Mouse (Mus musculus) liver, embryonic 14.5 days (tissue): ENCODE measurements around the gene Mllt3. TPM values are rescaled to one million over a fixed set of nuclear protein-coding genes. Genes with fewer than 3 reads are reported as not detected.

Source experiments
- ATAC-seq: fragments of 200-750 bp; cut with Nextera tagmentation; 2 replicates; pipeline ENCODE4 v1.8.0; 2017; ENCODE audit warnings: moderate number of reproducible peaks, mild to moderate bottlenecking, moderate library complexity; ENCODE audit not compliant: insufficient read depth
- DNase-seq, 3 experiments: peaks; one replicate each; pipeline ENCODE4 v3.0.0-alpha.2; 2012 to 2013; ENCODE audit warnings: low read depth in 3 of 3, low spot score in 3 of 3
- H3K27ac ChIP-seq: fragments of 300-500 bp; sonication (generic); 2 replicates; pipeline ENCODE4 v1.5.1; 2014; ENCODE audit warnings: moderate library complexity, mild to moderate bottlenecking, control low read depth, inconsistent platforms
- H3K27me3 ChIP-seq: fragments of 300-500 bp; sonication (generic); 2 replicates; pipeline ENCODE4 v1.6.1; 2014; ENCODE audit warnings: mild to moderate bottlenecking, low read length, moderate library complexity; ENCODE audit not compliant: control insufficient read depth, insufficient read depth
- H3K36me3 ChIP-seq: fragments of 300-500 bp; sonication (generic); replicated peaks from 2 replicates; pipeline ENCODE4 v1.6.1; 2014; ENCODE audit warnings: low read depth; ENCODE audit not compliant: control insufficient read depth, insufficient read depth
- H3K4me1 ChIP-seq, 2 experiments: fragments of 200-500 bp in 1 of 2; fragments of 300-500 bp in 1 of 2; sonication (generic) in 1 of 2; replicated peaks; 2 replicates each; pipeline ENCODE4 v1.6.1; 2012 to 2014; ENCODE audit warnings: antibody characterized with exemption in 1 of 2, inconsistent platforms in 1 of 2, low read length in 1 of 2; ENCODE audit not compliant: control insufficient read depth in 2 of 2, insufficient read depth in 2 of 2
- H3K4me2 ChIP-seq: fragments of 300-500 bp; sonication (generic); 2 replicates; pipeline ENCODE4 v1.6.1; 2014; ENCODE audit warnings: low read depth, mild to moderate bottlenecking, control low read depth, moderate library complexity
- H3K4me3 ChIP-seq, 2 experiments: fragments of 200-500 bp in 1 of 2; fragments of 300-500 bp in 1 of 2; sonication (generic) in 1 of 2; 2 replicates each; pipeline ENCODE4 v1.5.1; 2012 to 2014; ENCODE audit warnings: low read depth in 2 of 2, low read length in 2 of 2, mild to moderate bottlenecking in 2 of 2, control low read depth in 1 of 2, inconsistent platforms in 1 of 2, moderate library complexity in 1 of 2; ENCODE audit not compliant: insufficient read depth in 1 of 2
- H3K9ac ChIP-seq: fragments of 300-500 bp; sonication (generic); replicated peaks from 2 replicates; pipeline ENCODE4 v1.6.1; 2014; ENCODE audit warnings: mild to moderate bottlenecking, control low read depth, moderate library complexity
- H3K9me3 ChIP-seq: fragments of 300-500 bp; sonication (generic); 2 replicates; pipeline ENCODE4 v1.6.1; 2016; ENCODE audit warnings: low read length, mixed read lengths; ENCODE audit not compliant: control insufficient read depth
- CTCF ChIP-seq: IDR thresholded peaks from 2 replicates; pipeline ENCODE4 v1.5.1; 2016; ENCODE audit warnings: antibody characterized with exemption, low read depth, control low read depth
- EP300 ChIP-seq: IDR thresholded peaks from 2 replicates; pipeline ENCODE4 v1.6.1; 2016; ENCODE audit warnings: antibody characterized with exemption, low read depth
- WGBS: fragments of 180-500 bp; shearing (Covaris S2); extraction: QIAGEN DNeasy Blood & Tissue Kit; methylation state at CpG from one replicate; pipeline ENCODE4 v1.1.7; 2014; ENCODE audit not compliant: insufficient replicate concordance; 5-methylcytosine and 5-hydroxymethylcytosine counted together
- polyA plus RNA-seq, 2 experiments: library from polyadenylated mRNA; depleted of rRNA in 1 of 2; stranded (reverse) in 1 of 2; unstranded in 1 of 2; fragments of >200 nt; fragmentation: Nextera tagmentation in 1 of 2; extraction: Ambion mirVana in 1 of 2; gene quantifications; 2 replicates each; pipeline versions ENCODE4 v1.2.1 to v1.2.3; 2012 to 2014

Mllt3 gene
- polyA plus RNA-seq, 2 experiments: 52.8 to 87.7 TPM

- H3K9me3 ChIP-seq: no peaks in the 10 kb centered on the region
- H3K4me1 ChIP-seq: peaks cover 15% of the 10 kb centered on the region in 2 experiments
- no peak for DNase-seq
- H3K4me3 ChIP-seq: no peak overlapping the region
- no peaks in the 10 kb centered on the region for H3K36me3 ChIP-seq
- H3K4me2 ChIP-seq: no peak overlapping the region
- peak; percentile 47; the same call in 1 of the 2 replicates for ATAC-seq
- TF ChIP-seq CTCF (no peak), EP300 (no peak)
- 42% methylated on average over 5 of the region's 5 CpGs for WGBS
- H3K9ac ChIP-seq: no peak overlapping the region
- no peaks in the 10 kb centered on the region for H3K27me3 ChIP-seq
- no peak overlapping the region for H3K27ac ChIP-seq
These were observed 196.9 kb downstream of the Mllt3 start for GRCm38 (mm10) chr4:87836257-87836656.

DNA sequence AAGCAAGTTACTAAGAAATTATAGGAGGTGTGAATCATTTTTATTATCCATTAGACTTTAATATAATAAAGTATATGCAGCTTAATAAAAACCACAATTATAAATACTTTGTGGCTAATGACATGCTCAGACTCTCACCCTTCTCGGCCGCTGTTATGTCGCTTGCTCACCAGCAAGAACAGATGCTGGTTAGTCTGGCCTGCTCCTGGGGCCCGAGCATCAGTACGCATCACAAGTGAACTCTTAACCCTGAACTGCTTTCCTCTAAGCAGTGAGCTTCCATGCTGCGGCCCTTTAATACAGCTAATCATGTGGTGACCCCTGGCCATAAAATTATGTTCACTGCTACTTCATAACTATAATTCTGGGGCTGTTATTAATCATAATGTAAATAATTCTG lies 198.0 kb downstream of the Mllt3 start:
- Histone ChIP-seq H3K4me3 (no peak overlapping the region), H3K4me1 (peaks cover 15 to 16% of the 10 kb centered on the region in 2 experiments), H3K4me2 (no peak overlapping the region), H3K9me3 (no peaks in the 10 kb centered on the region), H3K27me3 (no peaks in the 10 kb centered on the region), H3K27ac (no peak overlapping the region), H3K36me3 (no peaks in the 10 kb centered on the region), H3K9ac (no peak overlapping the region)
- ATAC-seq (no peak), DNase-seq (no peak)
- 80% methylated on average over 6 of the region's 6 CpGs for WGBS
- TF ChIP-seq CTCF (no peak), EP300 (no peak)

GRCm38 (mm10) chr4:87834310-87834709 lies 198.9 kb downstream of the Mllt3 start:
- Histone ChIP-seq H3K9me3 (no peaks in the 10 kb centered on the region), H3K4me3 (no peak overlapping the region), H3K9ac (no peak overlapping the region), H3K4me2 (no peak overlapping the region), H3K27me3 (no peaks in the 10 kb centered on the region), H3K27ac (no peak overlapping the region), H3K36me3 (no peaks in the 10 kb centered on the region), H3K4me1 (peaks cover 15 to 25% of the 10 kb centered on the region in 2 experiments)
- TF ChIP-seq EP300: no peak
- TF ChIP-seq CTCF: no peak
- 75% methylated on average over 2 of the region's 2 CpGs for WGBS
- no peak for ATAC-seq
- no peak for DNase-seq

DNA sequence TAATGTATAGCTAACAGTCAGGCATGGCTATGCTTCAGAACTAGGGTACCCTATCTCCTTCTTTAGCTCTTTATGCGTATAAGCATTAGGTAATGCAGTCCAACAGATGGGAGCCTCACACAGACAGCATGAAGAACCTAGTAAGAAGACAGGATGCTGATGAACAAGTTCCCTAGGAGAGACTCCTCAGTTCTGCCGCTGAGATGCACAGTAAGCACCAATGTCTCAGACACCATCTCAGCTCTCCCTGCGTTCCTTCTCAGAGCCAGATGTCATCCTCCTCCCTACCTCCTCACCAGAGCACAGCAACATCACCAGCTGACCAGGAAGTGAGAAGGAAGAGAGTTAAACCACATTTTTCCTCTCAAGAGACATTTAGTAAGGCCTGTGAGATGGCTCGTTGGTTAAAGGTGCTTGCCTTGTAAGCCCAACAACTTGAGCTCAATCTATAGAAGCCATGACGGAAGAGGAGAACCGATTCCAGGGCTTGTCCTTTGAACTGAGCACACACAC lies 202.3 kb downstream of the Mllt3 start:
- TF ChIP-seq CTCF (no peak), EP300 (no peak)
- Histone ChIP-seq H3K4me3 (no peak overlapping the region), H3K27me3 (no peaks in the 10 kb centered on the region), H3K9ac (no peak overlapping the region), H3K27ac (no peak overlapping the region), H3K36me3 (no peaks in the 10 kb centered on the region), H3K4me1 (peaks cover 0 to 14% of the 10 kb centered on the region in 2 experiments; a peak in 3 of 4 replicates), H3K9me3 (no peaks in the 10 kb centered on the region), H3K4me2 (no peak overlapping the region)
- ATAC-seq: no peak
- 59% methylated on average over 6 of the region's 6 CpGs for WGBS
- DNase-seq: no peak

DNA sequence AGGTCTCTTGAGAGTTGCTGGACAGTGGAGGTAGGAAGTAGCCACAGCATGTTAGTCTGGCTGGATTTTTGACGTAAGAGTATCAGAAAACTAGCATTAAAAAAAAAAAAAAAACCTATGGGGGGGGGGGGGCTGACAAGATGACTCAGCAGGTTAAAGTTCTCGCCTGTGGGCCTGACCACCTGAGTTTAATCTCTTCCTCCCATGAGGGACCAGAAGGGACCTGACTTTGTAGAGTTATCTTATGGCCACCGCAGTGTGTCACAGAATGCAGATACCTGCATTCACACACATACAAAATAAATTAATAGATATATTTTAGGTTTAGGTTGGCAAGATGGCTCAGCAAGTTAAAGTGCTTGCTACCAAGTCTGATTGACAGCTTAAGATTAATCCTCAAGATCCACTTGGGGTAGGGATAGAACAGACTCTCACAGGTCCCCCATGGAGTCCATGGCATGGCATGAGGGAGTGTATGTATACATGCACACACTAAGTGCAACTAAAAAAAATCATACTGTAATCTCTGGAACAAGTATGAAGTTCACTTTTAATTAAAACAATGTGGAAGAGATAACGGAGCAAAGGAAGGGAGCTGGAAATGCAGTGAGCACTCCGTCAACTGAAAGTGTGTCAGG lies 203.6 kb downstream of the Mllt3 start:
- Histone ChIP-seq H3K4me3 (no peak overlapping the region), H3K4me1 (peaks cover 0 to 14% of the 10 kb centered on the region in 2 experiments; a peak in 3 of 4 replicates), H3K9ac (no peak overlapping the region), H3K36me3 (no peaks in the 10 kb centered on the region), H3K4me2 (no peak overlapping the region), H3K27me3 (no peaks in the 10 kb centered on the region), H3K27ac (no peak overlapping the region), H3K9me3 (no peaks in the 10 kb centered on the region)
- DNase-seq (peak in 1 of 3 experiments; percentile 16), ATAC-seq (peak; percentile 67; the same call in 1 of the 2 replicates)
- WGBS: 40% methylated on average over 5 of the region's 5 CpGs
- peak; percentile 45; the same call in 1 of the 2 replicates for TF ChIP-seq EP300
- no peak for TF ChIP-seq CTCF
